Mouse (Mus musculus): ENCODE data around the gene Irf2.

DNA sequence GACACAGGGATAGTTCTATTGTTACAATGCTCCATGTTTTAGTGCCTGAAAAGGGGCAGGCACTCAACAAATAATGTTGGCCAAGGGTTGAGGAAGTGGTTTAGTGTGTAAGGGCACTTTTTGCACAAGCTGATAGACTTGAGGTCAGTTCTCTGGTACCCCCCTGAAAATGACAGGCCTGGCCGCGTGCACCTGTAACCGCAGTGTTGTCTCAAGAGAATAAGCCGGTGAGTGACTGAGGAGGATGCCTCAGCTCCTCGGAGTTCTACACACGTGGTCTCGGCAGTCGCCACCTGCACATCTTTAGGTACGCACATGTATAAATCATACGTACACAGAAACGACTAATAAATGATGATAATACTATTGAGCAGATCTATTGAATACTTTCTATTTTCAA lies 26.4 kb upstream of the Irf2 start:
- TF ChIP-seq POLR2A (IDR thresholded peaks at IDR 0.05; ENCODE audit: low read depth, low read length), result no peak
- no peak for TF ChIP-seq CTCF (IDR thresholded peaks at IDR 0.05; ENCODE audit: borderline replicate concordance, insufficient read depth, low read length)
